Mouse (Mus musculus) hindlimb bud, embryonic 11.5 days (tissue): ENCODE data around the gene Nsun6.
A peak's percentile ranks its signal among the peaks of the same experiment; 100 is the strongest.

Experiments used
- DNase-seq: peaks from one replicate; pipeline ENCODE4 v3.0.0-alpha.2; 2012; ENCODE audit warnings: low read depth, low spot score; ENCODE audit errors: extremely low spot score

The Nsun6 gene

DNA sequence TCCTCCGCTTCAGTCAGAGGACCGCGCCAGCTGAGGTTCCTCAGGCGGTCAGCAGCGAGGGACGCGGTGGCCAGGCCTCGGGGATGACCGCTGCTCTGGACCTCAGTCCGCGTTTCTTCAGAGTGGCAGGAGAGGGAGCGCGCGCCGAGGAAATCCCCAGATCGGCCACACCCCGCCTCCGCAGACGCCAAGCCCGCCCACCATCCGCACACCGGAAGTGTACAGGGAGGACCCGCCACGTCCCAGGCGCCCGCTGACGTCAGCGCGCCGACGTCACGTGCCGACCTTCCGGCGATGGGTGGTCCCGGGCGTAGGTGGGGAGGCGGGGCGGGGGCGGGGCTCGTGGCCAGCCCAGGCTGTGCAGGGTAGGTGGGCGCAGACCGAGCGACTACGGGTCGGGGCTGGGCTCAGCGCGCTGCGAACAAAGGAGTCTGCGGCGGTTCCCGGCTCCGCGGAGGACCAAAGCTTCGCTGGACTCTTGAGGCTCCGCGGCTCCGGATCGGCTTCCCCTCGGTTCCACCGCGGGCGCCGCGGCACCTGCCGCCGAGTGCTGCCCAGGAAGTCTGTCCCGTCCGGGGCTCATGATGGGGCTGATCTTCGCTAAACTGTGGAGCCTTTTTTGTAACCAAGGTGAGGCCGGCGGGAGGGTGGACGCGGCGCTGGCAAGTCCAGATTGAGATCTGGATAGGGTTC lies at the start of gene Nsun6:
Gene Nsun6 (minus strand): TSS at position 125 of the 693 bp plus-strand sequence.
- DNase-seq: peak; percentile 82

DNA sequence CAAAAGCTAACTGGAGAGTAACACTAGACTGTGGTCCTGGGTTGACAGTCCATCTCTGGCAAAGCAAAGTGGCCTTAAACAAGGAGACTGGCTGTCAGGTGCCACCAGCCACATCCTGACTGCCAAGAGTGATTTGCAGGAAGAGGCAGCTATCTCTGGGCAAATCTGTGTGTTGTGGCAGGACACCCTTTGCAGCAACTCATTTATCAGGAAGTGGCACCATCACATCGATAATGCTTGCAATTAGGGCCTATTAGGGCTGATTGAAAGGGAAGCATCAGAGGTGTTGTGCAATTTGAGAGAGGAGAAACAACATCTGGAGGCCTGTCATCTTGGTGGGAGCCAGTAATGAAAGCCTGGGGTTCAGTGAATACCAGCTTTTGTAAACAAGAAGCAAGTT lies 49.5 kb upstream of the Nsun6 start:
- no peak for DNase-seq

DNA sequence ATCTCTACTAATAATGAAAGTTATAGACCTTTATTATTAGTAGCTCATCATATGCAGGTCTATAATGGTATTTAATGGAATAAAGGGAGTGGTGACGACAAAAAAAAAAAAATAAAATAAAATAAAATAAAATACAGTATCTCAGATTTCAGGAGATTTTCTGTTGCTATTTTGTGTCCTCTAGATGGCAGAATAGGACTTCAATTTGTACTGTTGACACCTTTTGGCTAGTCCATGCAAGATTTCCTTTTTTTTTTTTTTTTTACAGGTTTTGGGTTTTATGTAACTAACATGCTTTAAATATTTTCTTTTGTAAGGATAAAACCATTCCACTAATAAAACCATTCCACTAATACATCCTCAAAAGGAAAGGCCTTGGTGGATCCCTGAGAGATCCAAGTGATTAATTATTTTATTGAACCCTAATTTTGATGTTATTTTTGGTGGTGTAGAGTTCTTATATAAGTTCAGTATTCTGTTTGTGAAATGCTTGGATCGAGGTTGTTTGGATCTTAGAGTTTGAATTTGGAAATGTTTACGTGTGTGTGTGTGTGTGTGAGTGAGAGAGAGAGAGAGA lies 41.7 kb upstream of the Nsun6 start:
- no peak for DNase-seq

DNA sequence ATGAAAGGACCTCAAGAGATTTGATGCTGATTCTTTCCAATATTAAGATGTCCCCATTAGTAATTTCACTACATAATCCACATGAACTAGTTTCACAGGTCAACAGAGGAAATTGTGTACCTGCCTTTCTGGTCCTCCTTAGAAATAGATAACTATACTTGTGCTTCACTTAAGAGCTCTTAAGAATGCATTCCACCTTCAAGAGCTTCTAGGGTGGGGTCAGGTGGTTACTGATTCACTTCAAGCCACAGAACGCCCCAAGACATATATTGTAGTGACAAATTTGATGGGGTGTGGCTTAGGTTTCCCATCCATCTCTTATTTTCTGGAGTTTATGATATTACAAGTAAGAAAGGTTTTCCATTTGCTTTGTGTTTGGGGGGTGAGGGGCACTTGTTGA lies 32.4 kb upstream of the Nsun6 start:
- no peak for DNase-seq

DNA sequence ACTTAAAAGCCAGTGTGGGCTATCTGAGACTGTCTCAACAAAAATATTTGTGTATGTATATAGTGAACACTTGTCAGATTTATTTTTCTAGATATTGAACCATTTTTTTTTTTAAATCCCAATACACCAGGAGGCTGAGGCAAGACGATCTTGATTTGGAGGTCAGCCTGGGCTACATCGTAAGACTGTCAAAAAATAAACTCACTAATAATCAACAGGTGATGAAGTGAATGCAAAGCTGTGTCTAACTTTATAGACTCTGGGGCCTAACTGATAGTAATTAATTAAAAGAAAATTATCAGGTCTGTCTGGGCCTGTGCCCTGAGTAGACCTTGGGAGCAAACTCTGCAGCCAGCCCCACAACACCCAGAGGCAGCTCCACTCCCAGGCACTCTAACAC lies 28.8 kb upstream of the Nsun6 start:
- no peak for DNase-seq

DNA sequence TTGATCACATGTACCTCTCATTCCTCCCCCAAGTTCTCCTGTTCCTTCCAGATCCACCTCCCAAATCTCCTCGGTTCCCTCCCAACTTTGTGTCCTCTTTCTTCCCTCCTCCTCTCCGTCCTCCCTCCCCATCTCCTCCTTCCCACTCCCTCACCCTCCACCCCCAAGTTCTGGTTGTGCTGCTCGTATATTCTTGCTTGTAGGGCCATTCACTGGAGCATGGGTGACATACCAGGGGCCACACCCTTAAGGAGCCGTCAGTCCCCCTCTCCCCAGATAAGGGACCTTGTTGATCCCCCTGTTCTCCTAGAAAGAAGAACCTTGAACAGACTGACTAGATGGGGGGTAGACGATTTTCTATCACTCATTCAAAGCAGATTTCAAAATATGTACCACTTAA lies 12.2 kb upstream of the Nsun6 start:
- DNase-seq: no peak

DNA sequence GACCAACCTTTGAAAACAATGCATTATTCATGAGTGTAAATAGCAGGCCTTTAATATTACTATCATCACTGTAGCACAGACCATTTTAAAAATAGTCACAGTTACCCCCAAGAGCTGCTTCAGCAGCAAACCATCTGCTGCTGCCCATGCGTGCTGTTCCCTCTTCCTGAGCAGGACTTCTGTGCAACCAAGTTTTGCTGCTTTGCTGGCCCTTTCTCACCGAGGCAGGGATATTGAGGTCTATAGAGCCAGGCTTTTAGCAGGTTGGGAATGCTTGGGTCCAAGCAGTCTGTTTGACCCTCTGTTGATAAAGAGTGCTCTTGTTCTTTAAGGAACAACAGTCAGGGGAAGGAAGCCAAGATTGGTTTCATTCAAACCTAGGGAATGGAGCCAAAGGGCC lies 10.6 kb upstream of the Nsun6 start:
- no peak for DNase-seq

DNA sequence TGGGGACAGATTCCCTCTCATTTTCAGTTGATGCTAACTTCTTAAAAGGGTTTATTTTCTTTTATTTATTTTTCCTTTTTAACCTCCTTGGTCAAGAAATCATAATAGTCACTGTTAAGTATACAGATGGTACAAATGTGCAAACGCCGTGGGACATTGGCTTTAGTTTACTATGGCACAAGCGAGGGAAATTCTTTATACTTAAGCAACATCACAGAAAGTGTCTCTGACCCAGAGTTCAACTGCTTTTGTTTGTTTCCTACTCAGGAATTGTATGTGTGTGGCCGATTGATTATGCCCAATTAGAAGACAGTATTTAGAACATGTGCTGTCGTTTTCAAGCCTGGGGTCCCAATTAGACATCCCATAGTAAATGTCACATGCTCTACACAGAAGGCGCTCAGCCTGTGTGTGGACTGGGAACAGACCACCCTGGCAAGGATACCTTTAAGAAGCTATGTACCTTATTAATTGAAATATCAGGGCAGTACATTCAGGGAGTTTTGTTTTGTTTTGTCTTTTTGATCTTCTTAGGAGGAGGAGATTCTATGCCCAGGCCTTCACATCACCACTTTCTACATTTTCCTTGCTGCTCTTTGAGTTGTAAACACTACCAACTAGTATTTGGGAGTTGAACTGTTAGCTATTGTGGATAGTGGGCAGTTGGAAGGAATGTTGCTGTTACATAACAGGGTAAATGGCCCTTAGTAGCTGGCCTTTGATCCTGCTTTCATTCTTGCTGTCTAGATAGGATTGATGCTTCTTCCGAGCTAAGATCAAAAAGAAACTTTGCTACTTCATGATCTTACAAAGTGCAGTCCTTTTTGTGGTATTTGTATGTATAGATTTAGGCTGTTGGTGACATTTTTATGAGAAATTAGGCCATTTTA lies 9.8 kb upstream of the Nsun6 start:
- DNase-seq: no peak

DNA sequence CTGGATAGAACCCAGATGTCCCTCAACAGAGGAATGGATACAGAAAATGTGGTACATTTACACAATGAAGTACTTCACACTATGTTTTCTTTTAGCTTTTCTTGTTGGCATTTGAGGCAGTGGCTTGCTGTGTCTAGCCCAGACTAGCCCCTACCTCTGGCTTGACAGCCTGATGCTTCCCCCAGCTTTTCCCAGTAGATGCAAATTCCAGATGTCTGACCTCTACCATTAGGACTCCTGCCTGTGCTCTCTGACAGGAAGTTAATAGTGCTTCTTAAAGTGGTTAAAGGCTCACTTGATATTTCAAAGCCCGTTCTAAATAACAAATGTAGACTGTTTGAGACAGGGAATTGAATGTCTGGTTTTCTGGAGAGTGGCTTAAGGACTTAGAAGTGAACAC lies 8.9 kb upstream of the Nsun6 start:
- DNase-seq: no peak

DNA sequence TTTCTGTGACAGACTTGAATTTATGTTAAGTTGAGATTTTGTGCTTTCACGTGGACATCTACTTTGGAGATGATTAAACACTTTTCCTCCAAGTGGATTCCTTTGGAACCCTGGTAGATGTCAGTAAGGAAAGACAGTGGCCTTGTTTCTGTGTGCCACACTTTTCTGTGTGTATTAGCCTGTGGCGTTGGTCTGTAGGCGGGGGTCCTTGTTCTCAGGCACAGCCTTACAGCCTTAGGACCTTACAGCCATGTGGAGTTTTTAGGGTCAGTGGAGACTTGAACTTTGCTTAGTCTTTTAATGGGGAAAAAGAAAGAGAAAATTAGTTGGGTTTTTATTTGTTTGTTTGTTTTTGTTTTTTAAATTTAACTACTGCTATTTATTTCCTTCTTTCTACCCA lies 6.0 kb upstream of the Nsun6 start:
- no peak for DNase-seq

DNA sequence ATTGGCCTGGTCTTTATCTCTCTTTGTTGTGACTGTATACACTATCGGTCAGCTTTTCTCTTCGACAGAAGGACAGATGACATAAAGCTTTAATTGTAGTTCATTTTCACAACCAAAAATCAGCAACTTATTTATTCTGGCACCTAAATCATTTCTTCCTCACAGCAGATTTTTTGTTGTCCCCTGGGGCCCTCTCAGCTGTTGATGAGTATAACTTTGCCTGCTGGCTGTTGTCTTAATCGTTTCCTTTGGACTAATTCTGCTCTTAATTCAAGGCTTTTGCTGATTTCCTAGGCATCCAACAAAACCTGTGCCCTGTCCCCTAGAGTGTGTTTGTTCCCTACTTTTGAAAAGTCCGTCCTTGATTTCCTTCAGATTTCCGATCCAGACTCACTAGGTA lies 3.4 kb upstream of the Nsun6 start:
- no peak for DNase-seq

DNA sequence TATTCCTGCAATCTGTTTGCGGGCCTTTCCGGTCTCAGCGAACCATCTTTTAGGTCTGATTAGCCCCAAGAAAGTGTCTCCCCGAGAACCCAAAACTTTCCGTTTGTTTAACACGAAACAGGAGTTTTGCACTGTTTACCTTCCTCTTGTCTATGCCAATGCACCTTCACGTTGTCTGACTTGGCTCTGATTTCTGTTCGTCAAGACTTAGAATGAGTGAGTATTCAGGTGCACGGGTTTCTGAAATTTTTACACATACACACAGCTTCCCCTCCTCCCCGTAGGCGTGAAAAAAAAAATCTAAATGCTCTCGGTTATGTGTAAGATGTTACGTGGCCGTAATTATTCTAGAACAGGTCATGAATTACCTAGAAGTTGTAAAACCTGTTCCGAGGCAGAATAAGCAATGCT lies 877 bp upstream of the Nsun6 start:
- no peak for DNase-seq

DNA sequence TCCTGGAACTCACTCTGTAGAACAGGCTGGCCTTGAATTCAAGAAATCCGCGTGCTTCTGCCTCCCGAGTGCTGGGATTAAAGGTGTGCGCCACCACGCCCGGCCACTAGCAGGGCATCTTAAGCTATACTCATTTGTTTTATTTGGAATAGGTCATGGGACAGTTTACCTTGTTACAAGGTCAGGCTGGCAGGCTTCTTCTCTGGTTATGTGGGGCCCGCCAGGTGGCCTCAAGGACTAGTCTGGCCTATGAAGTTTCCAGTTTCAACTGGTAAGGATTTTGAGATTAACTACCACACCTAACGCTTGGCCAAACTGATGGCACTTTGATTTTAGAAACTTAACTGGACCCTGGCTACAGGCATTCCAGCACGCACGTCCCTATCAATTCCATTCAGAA lies 373 bp downstream of the Nsun6 start:
- no peak for DNase-seq

DNA sequence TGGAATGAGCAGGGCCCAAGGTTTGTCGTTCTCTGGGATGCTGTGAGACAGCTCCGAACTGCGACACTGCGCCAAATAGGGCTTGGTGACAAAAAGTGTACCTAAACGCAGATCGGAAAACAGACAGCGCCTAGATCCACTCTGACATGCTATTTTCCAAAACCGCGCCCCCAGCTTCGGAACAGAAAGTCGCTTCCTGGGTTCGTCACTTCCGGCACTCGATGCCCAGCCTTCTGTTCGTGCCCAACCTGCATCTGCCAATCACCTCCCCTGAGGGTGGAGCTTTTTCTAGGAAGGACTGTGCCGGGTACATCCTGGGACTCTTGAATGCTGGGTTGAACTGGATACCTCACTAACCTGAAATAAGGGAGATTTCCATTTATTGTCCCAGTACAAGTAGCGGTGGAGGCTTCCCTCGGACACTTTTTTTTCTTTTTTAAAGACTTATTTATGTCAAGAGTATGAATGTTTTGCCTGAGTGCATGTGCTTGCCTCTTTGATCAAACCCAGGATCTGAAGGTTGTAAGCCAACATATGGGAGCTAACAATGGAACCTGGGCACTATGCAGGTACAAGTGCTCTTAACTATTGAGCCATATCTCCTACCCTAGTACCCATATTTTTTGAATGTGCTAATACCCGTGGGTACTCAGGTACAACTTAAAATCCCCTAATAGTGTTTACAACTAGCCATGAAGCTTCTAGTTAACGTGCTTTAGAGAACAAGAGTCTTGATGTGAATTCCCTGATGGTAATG lies 5.6 kb downstream of the Nsun6 start, which contains the start of gene Arl5b:
Gene Arl5b (plus strand): TSS at position 279 of the 757 bp plus-strand sequence.
- no peak for DNase-seq

DNA sequence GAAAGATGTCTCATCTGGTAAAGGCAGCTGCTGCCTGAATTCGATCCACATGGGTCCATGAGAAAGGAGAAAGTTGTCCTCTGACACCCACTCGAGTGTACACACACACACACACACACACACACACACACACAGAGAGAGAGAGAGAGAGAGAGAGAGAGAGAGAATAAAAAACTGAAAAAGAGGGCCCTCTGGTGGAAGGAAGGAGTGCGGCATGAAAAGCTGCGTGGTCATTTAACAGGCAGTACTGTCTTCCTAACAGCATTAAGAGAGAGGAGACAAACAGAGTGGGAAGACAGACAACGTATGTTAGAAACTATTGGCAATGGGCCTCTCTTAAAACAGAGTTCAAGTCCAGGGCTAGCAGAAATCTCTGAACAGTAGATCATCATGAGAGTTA lies 14.5 kb downstream of the Nsun6 start:
- DNase-seq: no peak

DNA sequence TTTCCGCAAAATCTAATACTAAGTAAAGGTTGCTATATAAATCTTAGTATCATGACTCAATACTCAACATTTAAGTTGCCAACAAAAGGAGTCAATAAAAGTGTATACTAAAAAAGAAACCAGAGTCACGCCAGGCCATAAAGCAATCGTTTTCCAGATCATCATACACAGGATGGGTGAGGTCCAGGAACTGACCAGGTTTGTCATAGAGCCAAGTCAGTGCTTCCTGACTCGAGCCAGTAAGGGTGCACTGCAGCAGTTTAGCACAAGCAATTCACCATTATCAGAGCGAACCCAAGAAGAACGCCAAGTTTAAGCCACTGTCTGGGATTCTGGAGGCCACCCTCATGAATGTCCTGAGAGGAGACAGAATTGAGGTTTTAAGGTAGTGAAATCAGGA lies 16.2 kb downstream of the Nsun6 start:
- DNase-seq: no peak

DNA sequence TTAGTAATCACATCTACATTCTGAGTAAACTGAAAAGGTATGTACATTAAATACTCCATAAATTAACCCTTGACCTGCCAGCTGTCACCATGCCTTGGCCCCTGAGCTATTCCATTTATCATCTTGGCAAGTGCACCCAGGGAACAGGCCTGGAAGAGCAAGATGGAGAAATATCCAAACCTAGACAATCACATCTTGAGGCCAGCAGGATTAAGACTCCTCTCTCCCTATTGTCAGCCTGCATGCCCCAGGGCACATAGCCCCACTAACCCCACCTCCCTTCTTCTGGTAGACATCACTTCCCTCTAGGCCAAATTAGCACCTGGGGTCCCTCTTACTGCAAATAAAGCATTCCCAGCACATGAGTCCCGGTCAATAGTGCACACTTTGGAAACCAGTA lies 27.1 kb downstream of the Nsun6 start:
- no peak for DNase-seq

DNA sequence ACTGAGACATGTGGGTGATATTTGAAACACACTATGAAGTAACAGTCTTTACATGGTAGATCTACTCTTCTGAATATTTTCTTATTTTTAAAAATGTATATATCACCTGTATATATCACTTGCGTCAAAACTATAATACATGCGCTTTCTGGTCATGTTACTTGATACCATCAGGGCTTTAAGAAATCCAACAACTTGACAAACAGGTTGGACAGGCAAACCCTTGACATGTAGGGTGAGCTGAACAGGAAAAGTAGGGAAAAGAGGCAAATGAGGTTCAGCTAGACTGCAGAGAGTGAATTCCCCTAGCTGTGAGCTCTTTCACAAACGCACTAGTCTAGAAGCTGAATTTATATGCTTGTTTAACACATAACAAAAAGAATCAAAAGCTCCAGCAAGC lies 28.1 kb downstream of the Nsun6 start:
- no peak for DNase-seq

DNA sequence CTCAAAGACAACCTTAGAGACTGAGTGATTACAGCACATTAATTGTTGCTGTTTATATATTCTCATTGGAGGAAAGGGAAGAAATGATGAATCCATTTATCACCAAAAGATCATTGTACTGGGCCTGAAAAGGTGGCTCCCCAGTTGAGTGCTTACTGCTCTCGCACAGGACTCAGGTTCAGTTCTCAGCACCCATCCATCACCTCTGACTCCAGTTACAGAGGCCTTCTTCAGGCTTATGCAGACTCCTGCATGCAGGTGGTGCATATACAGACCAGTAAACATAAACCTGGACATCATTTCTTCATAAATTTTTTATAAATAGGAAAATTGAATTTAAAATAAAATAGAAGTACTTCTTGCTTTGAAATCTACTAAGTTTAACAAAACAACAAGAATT lies 46.8 kb downstream of the Nsun6 start:
- no peak for DNase-seq

DNA sequence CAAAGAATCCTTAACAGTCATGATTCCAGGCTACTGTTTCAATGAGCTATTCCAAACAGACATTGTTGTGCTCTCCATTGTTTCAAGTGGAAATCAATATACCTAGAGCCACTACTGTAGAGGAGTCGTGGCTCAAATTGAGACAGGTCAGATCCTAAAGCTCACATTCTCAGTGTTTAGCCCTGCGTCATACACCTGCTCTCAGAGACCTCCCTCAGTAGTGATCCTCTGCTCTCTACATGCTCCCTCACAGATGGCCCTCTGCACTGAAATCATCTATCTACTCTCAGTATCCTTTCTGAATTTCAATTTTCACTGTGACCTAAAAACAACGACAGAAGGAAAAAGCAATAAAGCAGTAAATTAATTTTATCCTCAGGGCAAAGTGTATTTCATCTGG lies 47.3 kb downstream of the Nsun6 start:
- no peak for DNase-seq

DNA sequence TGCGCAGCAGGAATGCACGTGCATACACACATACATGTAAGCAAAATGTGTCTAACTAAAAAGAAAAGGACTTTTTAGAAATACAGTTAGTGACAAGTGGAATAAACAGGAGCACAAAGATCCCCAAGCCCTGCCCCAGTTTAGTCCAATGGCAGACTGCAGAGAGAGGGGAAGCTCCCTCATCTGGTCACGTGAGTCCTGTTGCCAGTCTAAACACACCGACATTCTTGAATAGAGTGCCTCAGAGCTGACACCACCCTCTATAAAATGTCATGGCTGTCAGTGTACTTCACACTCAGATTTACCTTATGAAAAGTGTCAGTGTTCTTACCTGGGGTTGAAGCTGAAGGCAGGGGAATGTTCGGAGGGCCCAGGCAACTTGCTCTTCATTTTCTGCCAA lies 57.0 kb downstream of the Nsun6 start:
- DNase-seq: no peak
